ENCODE assay signal across 9 mouse cellular contexts in the genomic region with DNA sequence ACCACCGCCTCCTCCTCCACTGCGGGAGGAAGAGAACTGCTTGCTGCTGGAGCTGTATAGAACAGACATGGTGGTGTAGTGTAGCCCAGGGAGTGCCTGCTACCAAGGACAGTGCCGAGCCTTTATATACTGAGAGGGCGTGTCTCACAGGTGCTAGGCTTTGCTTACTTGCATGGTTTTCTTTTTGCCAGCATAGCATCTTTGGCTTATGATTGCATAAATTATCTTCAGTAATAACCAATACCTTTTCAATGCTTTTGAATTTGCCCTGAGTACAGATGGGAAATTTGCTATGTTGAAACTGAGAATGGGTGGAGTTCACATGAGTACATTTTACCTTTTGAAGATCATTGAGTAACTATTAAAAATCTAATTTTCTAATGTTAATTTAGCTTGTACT. TPM values are rescaled to one million over a fixed set of nuclear protein-coding genes. Genes with fewer than 3 reads are reported as not detected.
DNase-seq lines count a peak whose midpoint lies in the region; ATAC-seq and TF ChIP-seq lines count a peak whose summit lies in the region.
"Had no signal": no experiment of that assay in that cellular context is flagged by ENCODE, and none has a peak within 500 bp of the region (broad histone marks: within the 10 kb centered on the region; RNA-seq: fewer than 3 reads in every experiment).

Gene Krt10, minus strand, starts transcription at position 101 of the 400 bp plus-strand sequence.

- no peaks in the 10 kb centered on the region for H3K27me3 ChIP-seq in embryonic facial prominence, embryonic 14.5 days (replicated peaks; ENCODE audit: control insufficient read depth, insufficient read depth, low read length)
- H3K27me3 ChIP-seq in hindbrain, embryonic 16.5 days (replicated peaks; ENCODE audit: control insufficient read depth, insufficient read depth, low read length): no peaks in the 10 kb centered on the region
- no peaks in the 10 kb centered on the region for H3K27me3 ChIP-seq in midbrain, postnatal 0 days (ENCODE audit: insufficient read depth, low read length)

- 80% methylated on average over 4 of the region's 4 CpGs for WGBS in embryonic facial prominence, embryonic 14.5 days
- WGBS in hindbrain, embryonic 16.5 days: 91% methylated on average over 4 of the region's 4 CpGs
- WGBS in midbrain, postnatal 0 days: 87% methylated on average over 4 of the region's 4 CpGs

- H3K4me3 ChIP-seq in embryonic facial prominence, embryonic 14.5 days (ENCODE audit: low read depth, low read length): no peak within 1 kb of the TSS
- H3K4me3 ChIP-seq in hindbrain, embryonic 16.5 days (ENCODE audit: low read length): no peak within 1 kb of the TSS
- no peak within 1 kb of the TSS for H3K4me3 ChIP-seq in midbrain, postnatal 0 days (ENCODE audit: low read depth, low read length)

- no peaks in the 10 kb centered on the region for H3K36me3 ChIP-seq in embryonic facial prominence, embryonic 14.5 days (ENCODE audit: control insufficient read depth, insufficient read depth, low read length)
- no peaks in the 10 kb centered on the region for H3K36me3 ChIP-seq in hindbrain, embryonic 16.5 days (ENCODE audit: control insufficient read depth, insufficient read depth, low read length)
- no peaks in the 10 kb centered on the region for H3K36me3 ChIP-seq in midbrain, postnatal 0 days (ENCODE audit: insufficient read depth, low read length)

- intact Hi-C loops in gastrocnemius, postnatal 36 days (cut with DNase I): loop anchor here (10.0 kb wide), 1 partner anchor 186 kb away; no protein-coding TSS in a partner anchor

- DNase-seq in left cerebral cortex, adult 8-10 months (ENCODE audit: low spot score in 2 of 2): no peak
- no peak for DNase-seq in left cerebral cortex, adult 11 months (ENCODE audit: low spot score)
- no peak for DNase-seq in embryonic facial prominence, embryonic 14.5 days (ENCODE audit: low spot score)
- no peak for DNase-seq in midbrain, postnatal 0 days (ENCODE audit: low spot score)
- DNase-seq in embryo, embryonic 10 days (ENCODE audit: low spot score): no peak
- DNase-seq in gastrocnemius, postnatal 36 days: no peak
- DNase-seq: heart, postnatal 14 days; thymus, adult 18-20 months had no signal

- no peak for ATAC-seq in embryonic facial prominence, embryonic 14.5 days (ENCODE audit: low read depth)
- ATAC-seq in hindbrain, embryonic 16.5 days: no peak
- no peak for ATAC-seq in midbrain, postnatal 0 days (ENCODE audit: low FRiP score)

- TF ChIP-seq CTCF in midbrain, postnatal 0 days (IDR thresholded peaks at IDR 0.05): no peak

- no peak within 1 kb of the TSS for H3K27ac ChIP-seq in embryonic facial prominence, embryonic 14.5 days (replicated peaks; ENCODE audit: low read depth, low read length)
- H3K27ac ChIP-seq in hindbrain, embryonic 16.5 days (ENCODE audit: low read depth, low read length): no peak within 1 kb of the TSS
- no peak within 1 kb of the TSS for H3K27ac ChIP-seq in midbrain, postnatal 0 days (ENCODE audit: low read depth, low read length)

- H3K4me2 ChIP-seq in embryonic facial prominence, embryonic 14.5 days (ENCODE audit: low read depth, low read length): no peak within 1 kb of the TSS
- H3K4me2 ChIP-seq in hindbrain, embryonic 16.5 days (ENCODE audit: low read length): no peak within 1 kb of the TSS
- no peak within 1 kb of the TSS for H3K4me2 ChIP-seq in midbrain, postnatal 0 days (ENCODE audit: low read depth, low read length, poor library complexity, severe bottlenecking)

- no peaks in the 10 kb centered on the region for H3K9me3 ChIP-seq in embryonic facial prominence, embryonic 14.5 days (ENCODE audit: control insufficient read depth, low read length)
- no peaks in the 10 kb centered on the region for H3K9me3 ChIP-seq in hindbrain, embryonic 16.5 days (ENCODE audit: control insufficient read depth, low read length)
- H3K9me3 ChIP-seq in midbrain, postnatal 0 days (ENCODE audit: low read length): no peaks in the 10 kb centered on the region

- H3K9ac ChIP-seq in embryonic facial prominence, embryonic 14.5 days (ENCODE audit: low read depth, low read length): no peak within 1 kb of the TSS
- no peak within 1 kb of the TSS for H3K9ac ChIP-seq in hindbrain, embryonic 16.5 days (ENCODE audit: low read depth, low read length)
- H3K9ac ChIP-seq in midbrain, postnatal 0 days (replicated peaks; ENCODE audit: low read length, poor library complexity, severe bottlenecking): no peak within 1 kb of the TSS

- no peaks in the 10 kb centered on the region for H3K4me1 ChIP-seq in embryonic facial prominence, embryonic 14.5 days (ENCODE audit: control insufficient read depth, insufficient read depth, low read length)
- H3K4me1 ChIP-seq in hindbrain, embryonic 16.5 days (ENCODE audit: control insufficient read depth, insufficient read depth, low read depth, low read length): peaks cover 6% of the 10 kb centered on the region
- no peaks in the 10 kb centered on the region for H3K4me1 ChIP-seq in midbrain, postnatal 0 days (ENCODE audit: insufficient read depth, low read length)

RNA-seq across cellular contexts. Expression of gene Krt10, which starts in this region (rescaled TPM):
- 10 to 100 TPM; 11.4 to 13.8 (median 12.0) TPM for total RNA-seq in left cerebral cortex, adult 8-10 months (2022)
- 76.8 and 167 TPM in 2 replicates for polyA plus RNA-seq in embryonic facial prominence, embryonic 14.5 days (2014; fragmentation: Nextera tagmentation; extraction: Ambion mirVana)
- 22.8 and 27.5 TPM in 2 replicates for polyA plus RNA-seq in hindbrain, embryonic 16.5 days (2015; fragmentation: Nextera tagmentation; extraction: Ambion mirVana)
- 6.7 and 18.3 TPM in 2 replicates for total RNA-seq in midbrain, postnatal 0 days (2014; rRNA removed)
- 35.7 and 39.2 TPM in 2 replicates for polyA plus RNA-seq in midbrain, postnatal 0 days (2015; fragmentation: Nextera tagmentation; extraction: Ambion mirVana)
- 1 to 10 TPM; 3.3 to 3.5 TPM for total RNA-seq in gastrocnemius, postnatal 36 days (2021)
